9 mouse cellular contexts compared by ENCODE assay signal in genomic region chr15:27795942-27796867, GRCm38 (mm10).
DNase-seq lines count a peak whose midpoint lies in the region; ATAC-seq and TF ChIP-seq lines count a peak whose summit lies in the region.
"Had no signal": no experiment of that assay in that cellular context is flagged by ENCODE, and none has a peak within 500 bp of the region (broad histone marks: within the 10 kb centered on the region; RNA-seq: fewer than 3 reads in every experiment).

No protein-coding gene starts in this region.

- whole genome bisulfite sequencing in heart, embryonic 14.5 days: 60% methylated on average over 22 of the region's 22 CpGs
- 67% methylated on average over 22 of the region's 22 CpGs for WGBS in liver, embryonic 12.5 days (ENCODE audit: insufficient replicate concordance)

- no peak overlapping the region for H3K9ac ChIP-seq in heart, embryonic 14.5 days (ENCODE audit: low read length)
- H3K9ac ChIP-seq in liver, embryonic 12.5 days: no peak overlapping the region

- TF ChIP-seq CTCF in gastrocnemius, adult 2 months (IDR thresholded peaks at IDR 0.05): no peak

- H3K4me2 ChIP-seq in heart, embryonic 14.5 days (ENCODE audit: low read length): no peak overlapping the region
- no peak overlapping the region for H3K4me2 ChIP-seq in liver, embryonic 12.5 days

- intact Hi-C loops in gastrocnemius, adult 2 months (cut with DNase I): no loop called here

- ATAC-seq in heart, embryonic 14.5 days (ENCODE audit: insufficient number of reproducible peaks, insufficient read depth, low FRiP score, low read depth): peak; percentile 33
- no peak for ATAC-seq in liver, embryonic 12.5 days
- ATAC-seq in erythroblast, adult 5-6 weeks (replicated peaks; ENCODE audit: low FRiP score, poor library complexity, severe bottlenecking): no peak

- no peak for DNase-seq in gastrocnemius, adult 2 months
- no peak for DNase-seq in gastrocnemius, postnatal 4 days (ENCODE audit: low spot score in 2 of 2)
- peak; percentile 63 for DNase-seq in CD4-positive, CD25-positive, alpha-beta regulatory T cell, adult 2 months (ENCODE audit: low read depth, low spot score)
- no peak for DNase-seq in testis, postnatal 14 days (ENCODE audit: low spot score)
- no peak for DNase-seq in right cerebral cortex, postnatal 25 days

- peaks cover 34 to 45% of the 10 kb centered on the region in 2 experiments for H3K4me1 ChIP-seq in heart, embryonic 14.5 days (ENCODE audit: control insufficient read depth in 2 of 2, insufficient read depth in 2 of 2, low read length in 2 of 2)
- H3K4me1 ChIP-seq in liver, embryonic 12.5 days: peaks cover 8% of the 10 kb centered on the region

- no peaks in the 10 kb centered on the region for H3K27me3 ChIP-seq in heart, embryonic 14.5 days (ENCODE audit: control insufficient read depth, insufficient read depth, low read length)
- no peaks in the 10 kb centered on the region for H3K27me3 ChIP-seq in liver, embryonic 12.5 days (replicated peaks)
- H3K27me3 ChIP-seq: CH12.LX had no signal

- no peaks in the 10 kb centered on the region for H3K9me3 ChIP-seq in heart, embryonic 14.5 days (ENCODE audit: control insufficient read depth, low read length)
- H3K9me3 ChIP-seq in liver, embryonic 12.5 days (replicated peaks): no peaks in the 10 kb centered on the region

- peak overlapping the region; percentile 79 for H3K27ac ChIP-seq in gastrocnemius, adult 2 months
- H3K27ac ChIP-seq in heart, embryonic 14.5 days (replicated peaks in 1 of 2; ENCODE audit: control insufficient read depth in 1 of 2, insufficient read depth in 1 of 2, low read depth in 2 of 2, low read length in 2 of 2): peak overlapping the region; percentile 69 to 75
- peak overlapping the region; percentile 43; the same call in 1 of the 2 replicates for H3K27ac ChIP-seq in liver, embryonic 12.5 days

- peak overlapping the region; percentile 26 for H3K4me3 ChIP-seq in gastrocnemius, adult 2 months
- no peak overlapping the region for H3K4me3 ChIP-seq in heart, embryonic 14.5 days (ENCODE audit: control insufficient read depth in 1 of 2, insufficient read depth in 1 of 2, low read depth in 1 of 2, low read length in 2 of 2)
- no peak overlapping the region for H3K4me3 ChIP-seq in liver, embryonic 12.5 days

- H3K36me3 ChIP-seq in heart, embryonic 14.5 days (ENCODE audit: control insufficient read depth, insufficient read depth, low read length): peaks cover 20% of the 10 kb centered on the region
- peaks cover 12% of the 10 kb centered on the region; the same call in 1 of the 2 replicates for H3K36me3 ChIP-seq in liver, embryonic 12.5 days
